Mouse (Mus musculus): ENCODE measurements around the gene Wfdc13.
"Not testable (repeated sequence)": the region's sequence is repeated elsewhere in the genome, so short reads cannot be mapped to it uniquely, and the experiment has no call there.

The Wfdc13 gene

DNA sequence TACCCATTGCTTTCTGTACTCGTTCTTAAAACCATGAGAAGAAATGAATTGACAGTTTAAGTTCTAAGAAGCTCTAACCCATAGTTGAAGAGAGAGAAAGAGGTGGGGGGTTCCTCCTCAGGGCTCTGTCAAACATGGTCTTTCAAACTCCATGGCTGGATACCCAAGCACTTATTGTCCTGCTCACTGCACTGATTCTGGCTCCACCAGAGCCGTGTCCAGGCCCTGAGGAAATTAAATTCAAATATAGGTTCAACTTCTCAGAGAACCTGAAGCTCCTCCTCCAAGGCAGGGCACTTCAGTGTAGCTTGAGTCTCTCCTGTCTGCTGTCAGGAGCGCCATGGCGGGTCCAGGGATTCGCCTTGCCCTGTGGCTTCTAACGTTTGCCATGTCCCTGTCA, 30.1 kb downstream of the Wfdc13 start, which contains the start of gene Spint5:
Gene Spint5, plus strand, starts transcription at position 301 of the 400 bp plus-strand sequence.
- in situ Hi-C loops (cut with MboI; ENCODE audit: low sequenced_read_pairs): no loop called here

DNA sequence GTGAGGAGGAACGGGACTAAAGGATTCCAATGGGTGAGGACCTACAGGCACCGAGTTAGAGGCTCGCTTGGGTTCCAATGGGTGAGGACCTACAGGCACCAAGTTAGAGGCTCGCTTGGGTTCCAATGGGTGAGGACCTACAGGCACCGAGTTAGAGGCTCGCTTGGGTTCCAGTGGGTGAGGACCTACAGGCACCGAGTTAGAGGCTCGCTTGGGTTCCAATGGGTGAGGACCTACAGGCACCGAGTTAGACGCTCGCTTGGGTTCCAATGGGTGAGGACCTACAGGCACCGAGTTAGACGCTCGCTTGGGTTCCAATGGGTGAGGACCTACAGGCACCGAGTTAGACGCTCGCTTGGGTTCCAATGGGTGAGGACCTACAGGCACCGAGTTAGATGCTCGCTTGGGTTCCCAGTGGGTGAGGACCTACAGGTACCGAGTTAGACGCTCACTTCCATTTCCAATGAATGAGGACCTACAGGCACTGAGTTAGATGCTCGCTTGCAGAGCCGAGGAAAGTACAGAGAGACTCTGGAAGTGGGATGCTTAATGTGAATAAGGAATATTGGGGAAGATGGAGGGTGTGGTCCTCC, 31.4 kb downstream of the Wfdc13 start:
- in situ Hi-C loops (cut with MboI; ENCODE audit: low sequenced_read_pairs): not testable (repeated sequence)

DNA sequence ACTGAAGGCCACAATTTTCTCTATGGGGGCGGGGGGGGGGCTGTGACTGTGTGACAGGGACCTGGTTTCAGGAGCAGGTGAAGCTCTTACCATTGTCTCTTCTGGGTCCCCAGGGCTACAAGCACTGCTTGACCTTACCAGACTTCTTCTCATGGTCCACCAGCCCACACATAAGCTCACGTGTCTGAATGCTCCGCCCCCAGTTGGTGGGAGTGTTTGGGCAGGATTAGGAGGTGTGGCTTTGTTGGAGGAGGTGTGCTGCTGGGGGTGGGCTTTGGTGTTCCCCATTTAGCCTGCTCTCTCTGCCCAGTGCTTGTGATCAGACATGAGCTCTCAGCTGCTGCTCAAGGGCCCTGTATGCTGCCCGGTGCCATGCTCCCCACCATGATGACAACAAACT, 38.4 kb downstream of the Wfdc13 start:
- in situ Hi-C loops (cut with MboI; ENCODE audit: low sequenced_read_pairs): loop anchor here (10.0 kb wide), 1 partner anchor 118 kb away; no protein-coding TSS in a partner anchor

DNA sequence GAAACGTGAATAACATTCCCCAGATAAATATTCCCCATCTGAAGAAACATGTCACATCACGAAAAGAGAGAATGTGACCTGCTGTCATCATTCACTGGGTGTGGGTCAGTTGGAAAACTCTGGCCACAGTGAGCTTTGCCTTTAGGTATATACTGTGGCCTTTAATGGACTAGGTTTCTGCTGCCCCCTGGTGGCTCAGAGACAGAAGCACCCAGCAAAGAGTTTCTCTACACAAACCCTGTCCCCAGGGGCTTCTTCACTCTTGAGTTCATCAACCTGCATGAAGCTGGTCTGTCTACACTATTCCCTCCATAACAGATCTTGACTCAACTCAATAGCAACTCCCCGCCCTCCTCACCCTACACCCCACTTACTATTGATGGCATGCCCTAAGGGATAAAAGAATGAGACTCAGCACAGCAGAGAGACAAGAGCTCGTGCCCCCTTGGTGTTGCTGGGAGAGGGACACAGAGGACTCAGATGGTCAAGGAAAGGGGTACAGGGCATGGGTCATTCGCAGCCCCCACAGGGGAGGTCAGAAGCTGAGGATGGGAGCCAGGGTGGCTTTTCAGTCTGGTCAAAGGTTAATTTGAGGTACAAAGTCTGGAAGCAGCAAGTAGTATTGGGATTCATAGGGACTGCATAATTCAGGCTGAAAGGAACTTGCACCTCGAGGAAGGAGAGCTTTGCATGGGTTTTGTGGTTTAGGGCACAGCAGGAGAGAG, 41.1 kb downstream of the Wfdc13 start:
- in situ Hi-C loops (cut with MboI; ENCODE audit: low sequenced_read_pairs): loop anchor here (10.0 kb wide), 1 partner anchor 121 kb away; no protein-coding TSS in a partner anchor

DNA sequence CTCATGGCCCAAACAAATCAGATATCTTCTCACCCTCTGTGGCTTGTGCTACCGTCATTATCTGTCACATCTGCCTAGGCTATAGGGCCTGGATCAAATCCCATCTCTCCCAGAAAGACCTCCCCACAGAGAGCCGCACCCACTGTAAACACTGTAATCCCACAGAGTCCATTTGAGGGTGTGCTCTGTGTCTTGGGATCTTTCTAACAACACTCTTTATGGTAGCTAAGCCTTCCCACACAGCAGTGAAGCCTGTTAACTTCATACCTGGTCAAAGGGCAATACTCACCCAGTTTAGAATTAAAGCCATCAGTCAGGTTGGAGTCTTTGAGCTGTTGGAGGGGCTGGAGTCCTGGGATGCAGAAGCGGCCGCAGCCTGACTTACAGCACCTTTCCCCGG, 46.8 kb downstream of the Wfdc13 start:
- in situ Hi-C loops (cut with MboI; ENCODE audit: low sequenced_read_pairs): no loop called here

DNA sequence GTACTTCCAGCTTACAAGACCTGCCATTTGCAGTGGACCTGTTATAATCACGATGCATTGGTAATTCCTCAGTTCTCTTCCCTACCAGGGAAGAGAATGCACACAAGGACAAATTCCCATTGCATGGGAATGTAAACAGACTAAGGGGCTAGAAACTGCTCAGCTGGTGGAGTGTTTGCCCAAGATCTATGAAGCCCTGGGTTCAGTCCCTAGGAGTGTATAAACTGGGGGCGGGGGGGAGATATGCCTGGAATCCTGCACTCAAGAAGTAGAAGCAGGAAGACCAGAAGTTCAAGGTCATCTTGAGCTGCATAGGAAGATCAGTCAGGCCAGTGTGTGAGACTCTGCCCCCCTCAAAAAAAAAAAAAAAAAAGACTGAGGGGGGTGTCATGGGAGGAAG, 48.4 kb downstream of the Wfdc13 start:
- in situ Hi-C loops (cut with MboI; ENCODE audit: low sequenced_read_pairs): no loop called here

DNA sequence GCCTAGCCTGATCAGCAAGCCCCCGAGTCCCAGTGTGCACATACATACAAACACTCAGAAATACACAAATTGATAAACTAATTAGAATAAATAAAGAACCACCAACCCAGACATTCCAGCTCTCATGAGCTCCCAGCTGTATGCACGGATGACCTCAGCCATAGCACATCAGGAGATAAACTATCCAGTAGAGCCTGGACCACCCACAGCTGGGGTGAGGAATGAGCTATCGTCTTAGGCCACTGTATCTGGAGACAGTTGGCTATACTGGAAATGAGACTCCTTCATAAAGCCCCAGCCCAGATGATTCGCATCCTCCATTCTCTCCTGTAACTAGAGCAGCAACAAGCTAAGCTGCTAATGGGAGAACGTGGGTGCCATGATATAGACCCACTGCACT, 49.9 kb downstream of the Wfdc13 start:
- in situ Hi-C loops (cut with MboI; ENCODE audit: low sequenced_read_pairs): no loop called here

DNA sequence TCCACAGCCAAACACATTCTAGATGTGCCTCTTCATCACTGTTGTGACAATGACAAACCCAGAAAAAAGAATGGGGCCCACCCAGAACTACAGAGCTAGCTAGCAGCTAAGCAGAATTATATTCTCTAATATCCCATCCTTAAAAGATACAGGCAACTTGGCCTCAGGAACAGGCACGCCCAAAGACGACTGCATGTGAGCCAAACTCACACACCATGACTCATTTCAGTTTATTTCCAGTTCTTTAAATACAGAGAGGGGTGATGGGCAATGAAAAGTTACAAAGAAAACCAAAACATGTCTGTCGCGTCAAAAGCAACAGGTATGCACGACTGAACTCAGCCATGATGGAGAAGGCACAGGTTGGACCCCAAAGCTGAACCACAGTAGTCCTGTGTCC, 50.5 kb downstream of the Wfdc13 start:
- in situ Hi-C loops (cut with MboI; ENCODE audit: low sequenced_read_pairs): no loop called here

Data from CH12F3 (cell line).